Mouse (Mus musculus) stomach, postnatal 0 days (tissue): ENCODE measurements at regions not wholly inside any gene's neighbourhood (a gene's known extent, or its start where the extent isn't known, plus 50 kb on each side); places are given as distances from the start of the nearest gene placed in this dataset.

Experiments
- CTCF ChIP-seq: IDR thresholded peaks from 2 replicates; pipeline ENCODE4 v1.5.1; 2016; ENCODE audit warnings: antibody characterized with exemption, low read depth, mild to moderate bottlenecking, moderate library complexity
- EP300 ChIP-seq: optimal IDR thresholded peaks from 2 replicates; pipeline ENCODE3; 2016; ENCODE audit warnings: antibody characterized with exemption

- TF ChIP-seq CTCF (no peak), EP300 (no peak)
Observed at GRCm38 (mm10) chr2:16860056-16860455, 504.0 kb downstream of the Plxdc2 start.
